Mouse (Mus musculus) layer of hippocampus, adult 2 months (tissue): ENCODE data around the gene 1700003H04Rik. TPM values are rescaled to one million over a fixed set of nuclear protein-coding genes. Genes with fewer than 3 reads are reported as not detected.

Experiments
- DNase-seq, 2 experiments: peaks; one replicate each; pipeline ENCODE4 v3.0.0; 2022; ENCODE audit warnings: low spot score in 2 of 2
- H3K27ac ChIP-seq: fragments of 200-600 bp; 2 replicates; pipeline ENCODE4 v1.8.1; 2022
- H3K4me3 ChIP-seq: fragments of 200-600 bp; 2 replicates; pipeline ENCODE4 v1.8.1; 2022; ENCODE audit warnings: mild to moderate bottlenecking
- CTCF ChIP-seq: fragments of 200-600 bp; conservative IDR thresholded peaks from 2 replicates; pipeline ENCODE4 v1.8.1; 2022; ENCODE audit warnings: antibody characterized with exemption, mild to moderate bottlenecking, moderate library complexity
- total RNA-seq, 2 experiments: library from RNA; stranded (reverse); gene quantifications; 2 replicates each; pipeline ENCODE4 v1.2.3; 2021

The 1700003H04Rik gene
- total RNA-seq, 2 experiments from 2014 or later, result not detected

DNA sequence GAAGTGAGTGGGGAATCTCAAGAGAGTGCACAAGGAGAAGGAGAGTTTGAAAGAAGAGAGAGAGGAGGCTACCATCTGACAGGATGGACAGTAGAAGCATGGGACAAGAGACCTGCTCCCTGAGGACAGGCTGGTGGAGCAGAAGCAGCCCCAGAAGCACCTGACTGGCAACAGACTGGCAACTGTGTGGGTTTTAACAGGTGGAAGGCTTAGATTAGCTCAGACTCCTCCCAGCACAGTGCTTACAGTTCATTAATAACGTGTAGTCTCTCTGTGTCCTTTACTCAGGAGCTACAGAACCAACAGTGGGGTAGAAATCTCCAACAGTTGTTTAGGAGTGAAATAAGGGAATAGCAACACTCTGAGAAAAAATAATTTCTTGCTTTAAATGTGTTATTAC, 44.3 kb downstream of the 1700003H04Rik start:
- no peak overlapping the region for H3K4me3 ChIP-seq
- DNase-seq, result no peak
- TF ChIP-seq CTCF, result no peak
- H3K27ac ChIP-seq, result no peak overlapping the region

DNA sequence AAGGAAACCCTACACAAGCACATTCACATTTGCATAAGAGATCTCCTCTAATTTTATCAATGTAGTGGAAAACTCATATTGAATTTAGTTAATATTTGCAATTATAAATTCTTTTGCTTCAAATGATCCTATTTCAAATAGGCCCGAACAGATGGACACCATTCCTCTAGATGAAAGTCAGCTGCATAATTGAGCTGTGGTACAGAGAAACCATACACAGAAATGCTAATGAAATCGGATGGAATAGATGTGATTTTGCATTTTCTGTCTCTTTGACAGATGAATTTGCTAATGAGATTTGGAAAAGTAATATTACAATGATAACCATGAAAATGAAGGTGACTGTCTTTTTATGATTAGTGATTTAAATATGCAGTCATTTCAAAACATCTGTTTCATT, 62.1 kb downstream of the 1700003H04Rik start:
- DNase-seq, result peak; percentile 10
- H3K4me3 ChIP-seq, result no peak overlapping the region
- TF ChIP-seq CTCF, result no peak
- H3K27ac ChIP-seq, result no peak overlapping the region

Other genes with a start within 250 kb of the 1700003H04Rik start
- not detected for gene 1700006A11Rik, start 155.1 kb downstream of the 1700003H04Rik start, total RNA-seq